Mouse (Mus musculus) liver, embryonic 14.5 days (tissue): ENCODE data around the gene Baiap2l1. TPM values are rescaled to one million over a fixed set of nuclear protein-coding genes. Genes with fewer than 3 reads are reported as not detected.

ENCODE experiments used
- ATAC-seq: fragments of 200-750 bp; cut with Nextera tagmentation; 2 replicates; pipeline ENCODE4 v1.8.0; 2017; ENCODE audit warnings: moderate number of reproducible peaks, mild to moderate bottlenecking, moderate library complexity; ENCODE audit not compliant: insufficient read depth
- DNase-seq, 3 experiments: peaks; one replicate each; pipeline ENCODE4 v3.0.0-alpha.2; 2012 to 2013; ENCODE audit warnings: low read depth in 3 of 3, low spot score in 3 of 3
- H3K27ac ChIP-seq: fragments of 300-500 bp; sonication (generic); 2 replicates; pipeline ENCODE4 v1.5.1; 2014; ENCODE audit warnings: moderate library complexity, mild to moderate bottlenecking, control low read depth, inconsistent platforms
- H3K27me3 ChIP-seq: fragments of 300-500 bp; sonication (generic); 2 replicates; pipeline ENCODE4 v1.6.1; 2014; ENCODE audit warnings: mild to moderate bottlenecking, low read length, moderate library complexity; ENCODE audit not compliant: control insufficient read depth, insufficient read depth
- H3K36me3 ChIP-seq: fragments of 300-500 bp; sonication (generic); replicated peaks from 2 replicates; pipeline ENCODE4 v1.6.1; 2014; ENCODE audit warnings: low read depth; ENCODE audit not compliant: control insufficient read depth, insufficient read depth
- H3K4me1 ChIP-seq, 2 experiments: fragments of 200-500 bp in 1 of 2; fragments of 300-500 bp in 1 of 2; sonication (generic) in 1 of 2; replicated peaks; 2 replicates each; pipeline ENCODE4 v1.6.1; 2012 to 2014; ENCODE audit warnings: antibody characterized with exemption in 1 of 2, inconsistent platforms in 1 of 2, low read length in 1 of 2; ENCODE audit not compliant: control insufficient read depth in 2 of 2, insufficient read depth in 2 of 2
- H3K4me2 ChIP-seq: fragments of 300-500 bp; sonication (generic); 2 replicates; pipeline ENCODE4 v1.6.1; 2014; ENCODE audit warnings: low read depth, mild to moderate bottlenecking, control low read depth, moderate library complexity
- H3K4me3 ChIP-seq, 2 experiments: fragments of 200-500 bp in 1 of 2; fragments of 300-500 bp in 1 of 2; sonication (generic) in 1 of 2; 2 replicates each; pipeline ENCODE4 v1.5.1; 2012 to 2014; ENCODE audit warnings: low read depth in 2 of 2, low read length in 2 of 2, mild to moderate bottlenecking in 2 of 2, control low read depth in 1 of 2, inconsistent platforms in 1 of 2, moderate library complexity in 1 of 2; ENCODE audit not compliant: insufficient read depth in 1 of 2
- H3K9ac ChIP-seq: fragments of 300-500 bp; sonication (generic); replicated peaks from 2 replicates; pipeline ENCODE4 v1.6.1; 2014; ENCODE audit warnings: mild to moderate bottlenecking, control low read depth, moderate library complexity
- H3K9me3 ChIP-seq: fragments of 300-500 bp; sonication (generic); 2 replicates; pipeline ENCODE4 v1.6.1; 2016; ENCODE audit warnings: low read length, mixed read lengths; ENCODE audit not compliant: control insufficient read depth
- CTCF ChIP-seq: IDR thresholded peaks from 2 replicates; pipeline ENCODE4 v1.5.1; 2016; ENCODE audit warnings: antibody characterized with exemption, low read depth, control low read depth
- EP300 ChIP-seq: IDR thresholded peaks from 2 replicates; pipeline ENCODE4 v1.6.1; 2016; ENCODE audit warnings: antibody characterized with exemption, low read depth
- WGBS: fragments of 180-500 bp; shearing (Covaris S2); extraction: QIAGEN DNeasy Blood & Tissue Kit; methylation state at CpG from one replicate; pipeline ENCODE4 v1.1.7; 2014; ENCODE audit not compliant: insufficient replicate concordance; 5-methylcytosine and 5-hydroxymethylcytosine counted together
- polyA plus RNA-seq, 2 experiments: library from polyadenylated mRNA; depleted of rRNA in 1 of 2; stranded (reverse) in 1 of 2; unstranded in 1 of 2; fragments of >200 nt; fragmentation: Nextera tagmentation in 1 of 2; extraction: Ambion mirVana in 1 of 2; gene quantifications; 2 replicates each; pipeline versions ENCODE4 v1.2.1 to v1.2.3; 2012 to 2014

Gene Baiap2l1
- polyA plus RNA-seq, 2 experiments = 2.4 to 3.8 TPM

GRCm38 (mm10) chr5:144232531-144232930 is 125.4 kb downstream of the Baiap2l1 start:
- Histone ChIP-seq H3K36me3 (no peaks in the 10 kb centered on the region), H3K27me3 (no peaks in the 10 kb centered on the region), H3K4me1 (peaks cover 0 to 4% of the 10 kb centered on the region in 2 experiments; a peak in 2 of 4 replicates), H3K27ac (no peak overlapping the region), H3K9me3 (no peaks in the 10 kb centered on the region), H3K4me3 (no peak overlapping the region), H3K9ac (no peak overlapping the region), H3K4me2 (no peak overlapping the region)
- 65% methylated on average over 5 of the region's 5 CpGs for WGBS
- no peak for ATAC-seq
- TF ChIP-seq CTCF (no peak), EP300 (no peak)
- no peak for DNase-seq

GRCm38 (mm10) chr5:144231410-144231809 is 126.5 kb downstream of the Baiap2l1 start:
- 6% methylated on average over 1 of the region's 1 CpGs for WGBS
- no peak for TF ChIP-seq EP300
- TF ChIP-seq CTCF = peak; percentile 39; the same call in 1 of the 2 replicates
- Histone ChIP-seq H3K4me3 (no peak overlapping the region), H3K27ac (no peak overlapping the region), H3K9ac (no peak overlapping the region), H3K4me2 (no peak overlapping the region), H3K27me3 (no peaks in the 10 kb centered on the region), H3K36me3 (no peaks in the 10 kb centered on the region), H3K9me3 (no peaks in the 10 kb centered on the region), H3K4me1 (peaks cover 0 to 4% of the 10 kb centered on the region in 2 experiments; a peak in 2 of 4 replicates)
- ATAC-seq (no peak), DNase-seq (no peak)

GRCm38 (mm10) chr5:144230216-144230615 is 127.7 kb downstream of the Baiap2l1 start:
- 62% methylated on average over 7 of the region's 7 CpGs for WGBS
- H3K27ac ChIP-seq = no peak overlapping the region
- no peak overlapping the region for H3K4me2 ChIP-seq
- no peak overlapping the region for H3K4me3 ChIP-seq
- ATAC-seq (no peak), DNase-seq (no peak)
- TF ChIP-seq EP300 = no peak
- TF ChIP-seq CTCF = no peak
- H3K36me3 ChIP-seq = no peaks in the 10 kb centered on the region
- H3K9me3 ChIP-seq = no peaks in the 10 kb centered on the region
- H3K27me3 ChIP-seq = no peaks in the 10 kb centered on the region
- peaks cover 0 to 4% of the 10 kb centered on the region in 2 experiments; a peak in 2 of 4 replicates for H3K4me1 ChIP-seq
- H3K9ac ChIP-seq = no peak overlapping the region

GRCm38 (mm10) chr5:144226220-144226619 is 131.7 kb downstream of the Baiap2l1 start:
- ATAC-seq = no peak
- Histone ChIP-seq H3K4me3 (no peak overlapping the region), H3K36me3 (no peaks in the 10 kb centered on the region), H3K27ac (no peak overlapping the region), H3K27me3 (no peaks in the 10 kb centered on the region), H3K4me2 (no peak overlapping the region), H3K9me3 (no peaks in the 10 kb centered on the region), H3K4me1 (peaks cover 0 to 9% of the 10 kb centered on the region in 2 experiments; a peak in 2 of 4 replicates), H3K9ac (no peak overlapping the region)
- TF ChIP-seq EP300 (no peak), CTCF (no peak)
- WGBS = 25% methylated on average over 11 of the region's 11 CpGs
- DNase-seq = no peak

- Histone ChIP-seq H3K4me1 (peaks cover 0 to 9% of the 10 kb centered on the region in 2 experiments; a peak in 2 of 4 replicates), H3K4me2 (peak overlapping the region; percentile 78), H3K4me3 (peak overlapping the region; percentile 60 to 62), H3K27ac (no peak overlapping the region), H3K9ac (peak overlapping the region; percentile 64), H3K36me3 (no peaks in the 10 kb centered on the region), H3K27me3 (no peaks in the 10 kb centered on the region), H3K9me3 (no peaks in the 10 kb centered on the region)
- WGBS = 23% methylated on average over 18 of the region's 18 CpGs
- DNase-seq = no peak
- peak; percentile 29; the same call in 1 of the 2 replicates for ATAC-seq
- TF ChIP-seq EP300 = no peak
- TF ChIP-seq CTCF = no peak
Observed at GRCm38 (mm10) chr5:144223899-144224816, 133.8 kb downstream of the Baiap2l1 start.
